Mouse (Mus musculus) activated CD4-positive, CD25-positive, alpha-beta regulatory T cell, adult 9 weeks (primary cell): Measurements from ENCODE around the gene Incenp. TPM values are rescaled to one million over a fixed set of nuclear protein-coding genes. Genes with fewer than 3 reads are reported as not detected.

Source experiments
- polyA plus RNA-seq: library from polyadenylated mRNA; unstranded; fragments of 100-300 nt; shearing (Covaris generic); gene quantifications from one replicate; pipeline ENCODE4 v1.2.1, GENCODE M21; 2017

The Incenp gene
- 59.5 TPM for polyA plus RNA-seq

DNA sequence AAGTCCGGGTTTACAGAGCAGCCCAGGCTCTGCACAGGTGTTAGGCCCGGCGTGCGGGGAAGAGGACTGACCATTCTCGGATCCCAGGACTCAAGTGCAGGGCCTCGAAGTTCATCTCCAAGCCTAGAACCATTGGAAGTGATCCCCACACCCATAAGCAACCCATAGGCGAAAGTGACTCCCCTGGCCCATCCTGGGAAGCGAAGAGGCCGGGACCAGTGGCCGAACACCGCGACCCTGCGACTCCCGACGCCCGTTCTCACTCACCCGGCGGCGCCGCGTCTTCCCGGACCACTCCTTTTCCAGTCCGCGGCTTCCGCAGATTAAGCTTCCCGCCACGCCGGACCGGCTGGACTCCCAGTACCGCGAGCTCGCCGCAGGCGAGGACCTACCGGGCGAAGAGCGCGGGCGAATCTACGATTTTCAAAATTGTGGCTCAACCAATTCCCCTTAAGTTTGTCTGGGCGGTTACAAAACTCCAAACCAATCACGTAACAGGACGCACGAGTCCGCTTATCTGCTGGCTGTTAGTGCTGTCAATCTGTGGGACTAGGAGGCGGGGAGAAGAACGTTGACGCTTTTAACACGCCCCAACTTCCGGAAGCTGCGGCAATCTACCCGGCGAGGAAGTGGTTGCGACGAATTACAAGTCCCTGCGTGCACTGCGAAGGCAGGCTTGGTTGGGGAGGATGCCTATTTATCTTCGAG, at the start of gene Incenp:
Gene Incenp, minus strand, starts transcription at position 480 of the 708 bp plus-strand sequence.

DNA sequence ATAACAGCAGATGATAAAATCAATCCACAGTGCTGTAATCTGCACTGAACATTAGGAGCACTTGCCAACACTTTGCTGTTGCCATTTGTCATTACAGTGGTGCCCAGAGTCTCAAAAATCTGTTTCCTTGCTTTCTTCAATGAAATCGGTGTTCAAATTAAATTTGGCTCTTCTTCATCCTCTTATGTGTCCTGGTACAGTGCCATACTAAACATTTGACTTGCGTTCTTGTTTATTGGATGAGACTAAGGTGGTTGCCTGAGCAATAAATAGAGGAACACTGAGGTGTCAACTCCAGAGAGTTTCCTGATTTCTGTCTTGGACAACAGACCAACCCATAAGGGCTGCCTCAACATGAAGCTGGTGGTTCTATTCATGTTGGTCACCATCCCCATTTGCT, 52.1 kb downstream of the Incenp start, which contains the start of gene Scgb2a2:
Gene Scgb2a2, plus strand, starts transcription at position 301 of the 400 bp plus-strand sequence.

Other genes with a start within 250 kb of the Incenp start
- not detected for gene Scgb2a2, start 52.0 kb downstream of the Incenp start, polyA plus RNA-seq
- 2,025 TPM for gene Fth1, start 81.0 kb upstream of the Incenp start, polyA plus RNA-seq
- 0.26 TPM for gene Best1, start 102.1 kb upstream of the Incenp start, polyA plus RNA-seq
- 1.6 TPM for gene Rab3il1, start 102.1 kb upstream of the Incenp start, polyA plus RNA-seq
- gene Fads3, start 142.0 kb upstream of the Incenp start, polyA plus RNA-seq: not detected
- gene Fads2, start 202.2 kb upstream of the Incenp start, polyA plus RNA-seq: 0.60 TPM